Mouse (Mus musculus) adipocyte (in vitro differentiated cells): ENCODE data around the gene P2ry6.

Source experiments
- DNase-seq: peaks from one replicate; pipeline ENCODE4 v3.0.0-alpha.2; 2016; ENCODE audit warnings: low spot score

P2ry6 gene

GRCm38 (mm10) chr7:100916526-100916925, 57.9 kb downstream of the P2ry6 start:
- no peak for DNase-seq

- DNase-seq: peak; percentile 16
These were observed 59.2 kb downstream of the P2ry6 start for GRCm38 (mm10) chr7:100915204-100915603.

- DNase-seq: no peak
These were observed 62.7 kb downstream of the P2ry6 start for GRCm38 (mm10) chr7:100911791-100912190.

GRCm38 (mm10) chr7:100911246-100911770, 63.1 kb downstream of the P2ry6 start:
- peak; percentile 50 for DNase-seq

GRCm38 (mm10) chr7:100908567-100908966, 65.9 kb downstream of the P2ry6 start:
- DNase-seq: peak; percentile 37

- DNase-seq: no peak
These were observed 66.4 kb downstream of the P2ry6 start for GRCm38 (mm10) chr7:100908061-100908460.

GRCm38 (mm10) chr7:100907231-100907630, 67.2 kb downstream of the P2ry6 start:
- DNase-seq: peak; percentile 85

- no peak for DNase-seq
These were observed 68.2 kb downstream of the P2ry6 start for GRCm38 (mm10) chr7:100906029-100906789.

- DNase-seq: no peak
These were observed 69.4 kb downstream of the P2ry6 start for GRCm38 (mm10) chr7:100905037-100905436.

- no peak for DNase-seq
These were observed 69.8 kb downstream of the P2ry6 start for GRCm38 (mm10) chr7:100904612-100905011.

GRCm38 (mm10) chr7:100902451-100903137, 71.9 kb downstream of the P2ry6 start:
- peak; percentile 15 for DNase-seq

- no peak for DNase-seq
These were observed 76.6 kb downstream of the P2ry6 start for GRCm38 (mm10) chr7:100897828-100898227.

GRCm38 (mm10) chr7:100894833-100895226, 79.6 kb downstream of the P2ry6 start:
- DNase-seq: no peak

GRCm38 (mm10) chr7:100894057-100894832, 80.2 kb downstream of the P2ry6 start:
- DNase-seq: no peak

GRCm38 (mm10) chr7:100893249-100894056, 81.0 kb downstream of the P2ry6 start:
- DNase-seq: no peak
